Mouse (Mus musculus) large intestine, adult 2 months (tissue): ENCODE results near the gene 4930564D02Rik. TPM values are rescaled to one million over a fixed set of nuclear protein-coding genes. Genes with fewer than 3 reads are reported as not detected.

Source experiments
- DNase-seq: peaks from one replicate; pipeline ENCODE4 v3.0.0-alpha.2; 2012; ENCODE audit warnings: low read depth, low spot score
- WGBS: fragments of 180-500 bp; shearing (Covaris S2); methylation state at CpG from one replicate; pipeline ENCODE4 v1.1.7; 2018; 5-methylcytosine and 5-hydroxymethylcytosine counted together
- polyA plus RNA-seq: library from polyadenylated mRNA; depleted of rRNA; stranded (reverse); fragments of >200 nt; gene quantifications from 2 replicates; pipeline ENCODE4 v1.2.3, GENCODE M21; 2012; rRNA removed

4930564D02Rik gene
- polyA plus RNA-seq, 1 experiment = not detected

DNA sequence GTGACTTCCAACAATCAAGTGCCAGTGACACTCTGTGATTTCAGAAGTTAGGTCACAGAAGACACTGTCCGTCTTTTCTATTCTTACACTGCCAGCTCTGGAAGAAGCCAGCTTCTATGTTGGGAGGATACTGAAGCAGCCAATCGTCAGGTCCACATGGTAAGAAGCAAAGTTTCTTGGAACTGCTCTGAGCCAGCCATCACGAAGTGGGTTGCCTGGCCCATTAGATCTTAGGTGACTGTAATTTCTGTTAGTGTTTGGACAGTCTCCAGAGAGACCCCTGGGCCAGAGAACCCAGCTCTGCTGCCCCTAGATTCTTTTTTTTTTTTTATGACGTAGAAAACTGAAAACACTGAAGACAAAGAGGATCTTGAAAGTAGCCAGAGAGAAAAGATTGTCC is 30.9 kb downstream of the 4930564D02Rik start:
- no peak for DNase-seq
- WGBS = 77% methylated on average over 4 of the region's 4 CpGs

DNA sequence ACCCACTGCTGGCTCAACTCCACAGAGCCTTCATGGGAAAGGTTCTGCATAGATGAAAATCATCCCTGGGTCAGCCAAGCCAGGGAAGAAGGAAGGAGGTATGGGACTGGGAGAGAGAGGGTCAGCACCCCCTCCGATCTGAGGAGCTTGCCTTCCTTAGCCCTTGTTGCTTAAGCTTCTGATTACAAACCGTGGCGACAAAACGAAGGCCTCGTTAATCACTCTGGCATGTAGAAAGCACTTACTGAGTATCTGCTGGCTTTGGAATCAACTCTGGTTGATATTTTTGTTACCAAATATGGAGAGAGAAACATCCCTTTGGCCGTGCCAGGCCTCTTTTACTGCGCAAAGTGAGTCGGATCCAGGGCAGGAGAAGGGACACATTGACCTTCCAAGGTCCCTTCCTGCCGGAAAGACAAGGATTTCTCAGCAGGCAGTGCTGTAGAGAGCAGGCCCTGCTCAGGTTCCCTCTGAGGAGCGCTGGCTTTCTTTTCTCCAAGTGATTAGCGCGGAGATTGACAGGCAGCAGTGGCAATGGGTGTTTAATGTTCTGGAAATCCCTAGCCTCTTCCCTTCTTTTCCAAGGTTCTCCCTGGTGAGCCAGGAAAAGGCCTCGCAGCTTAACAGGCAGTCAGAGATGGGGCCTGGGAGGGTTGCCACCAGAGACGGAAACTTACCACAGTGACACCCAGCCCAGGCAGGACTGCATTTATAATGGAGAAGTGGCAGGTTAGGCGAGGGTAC is 33.1 kb downstream of the 4930564D02Rik start:
- no peak for DNase-seq
- WGBS = 54% methylated on average over 15 of the region's 15 CpGs

DNA sequence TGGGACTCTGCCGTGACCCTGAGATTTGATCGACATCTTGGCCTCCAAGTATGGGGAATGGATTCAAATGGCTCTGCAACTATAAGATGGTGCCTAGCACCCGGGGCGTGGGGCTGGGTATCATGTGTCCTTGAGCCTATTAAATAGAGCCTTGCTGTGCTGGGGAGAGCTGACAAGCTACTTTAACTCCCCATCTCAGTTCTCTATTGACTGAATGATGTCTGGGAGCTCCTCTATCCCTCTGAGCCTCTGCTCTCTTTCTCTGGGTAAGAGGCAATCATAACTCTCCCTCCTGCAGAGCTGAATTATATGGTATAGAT is 33.6 kb downstream of the 4930564D02Rik start:
- DNase-seq = no peak
- 73% methylated on average over 4 of the region's 4 CpGs for WGBS

DNA sequence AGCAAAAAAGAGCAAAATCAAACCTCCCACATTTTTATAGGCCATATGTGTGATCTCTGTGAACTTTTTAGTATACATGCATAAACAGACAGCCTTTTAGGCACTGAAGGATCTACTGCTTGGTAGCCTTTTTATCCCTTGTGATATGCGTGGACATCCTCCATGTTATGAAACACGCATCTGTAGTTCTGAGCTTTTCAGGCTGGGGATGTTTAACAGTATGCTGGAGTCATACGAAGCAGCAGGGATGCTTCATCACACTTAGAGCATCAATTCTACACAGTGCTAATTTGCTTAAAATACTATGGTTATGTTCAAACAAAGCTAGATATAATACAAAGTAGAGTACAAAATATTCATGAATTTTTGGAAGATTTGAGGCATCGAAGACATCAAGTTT is 39.2 kb downstream of the 4930564D02Rik start:
- WGBS = 80% methylated on average over 4 of the region's 4 CpGs
- DNase-seq = no peak

DNA sequence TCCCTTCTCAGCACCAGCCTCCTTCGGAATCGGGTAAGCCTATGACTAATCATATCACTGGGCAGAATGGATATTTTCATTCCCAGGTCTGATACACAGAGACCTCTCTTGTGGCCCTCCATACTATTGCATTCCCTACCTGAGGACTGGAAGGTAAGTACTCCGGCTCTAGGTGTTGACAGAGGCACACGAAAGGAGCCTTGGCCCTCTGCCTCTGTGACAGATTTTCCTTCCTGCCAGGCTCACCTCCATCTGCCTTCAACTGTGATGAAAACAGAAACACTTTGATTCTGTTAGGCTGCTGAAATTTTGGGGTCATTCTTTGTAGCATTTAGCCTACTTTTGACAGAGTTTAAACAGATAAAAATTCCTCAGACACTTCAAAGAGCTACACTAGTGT is 47.2 kb downstream of the 4930564D02Rik start:
- no peak for DNase-seq
- WGBS = 89% methylated on average over 4 of the region's 4 CpGs

DNA sequence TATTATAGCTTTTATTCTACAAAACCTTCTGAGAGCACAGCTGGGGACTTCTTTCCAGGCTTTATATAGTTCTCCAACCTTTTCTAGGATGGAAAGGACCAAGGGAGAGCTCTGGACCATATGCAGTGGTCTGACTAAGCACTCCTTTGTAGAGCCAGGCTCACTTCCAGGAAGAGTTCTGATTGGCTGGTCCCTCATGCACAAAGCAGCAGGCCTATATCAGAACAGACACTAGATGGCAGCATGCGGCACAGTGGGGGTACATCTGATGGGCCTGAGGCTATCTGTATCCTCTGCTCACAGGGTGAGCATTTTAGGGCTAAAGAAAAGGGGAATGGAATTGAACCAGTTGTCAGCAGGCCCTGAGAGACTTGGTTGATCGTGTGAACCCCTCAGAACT is 47.6 kb downstream of the 4930564D02Rik start:
- 21% methylated on average over 2 of the region's 2 CpGs for WGBS
- peak; percentile 13 for DNase-seq

DNA sequence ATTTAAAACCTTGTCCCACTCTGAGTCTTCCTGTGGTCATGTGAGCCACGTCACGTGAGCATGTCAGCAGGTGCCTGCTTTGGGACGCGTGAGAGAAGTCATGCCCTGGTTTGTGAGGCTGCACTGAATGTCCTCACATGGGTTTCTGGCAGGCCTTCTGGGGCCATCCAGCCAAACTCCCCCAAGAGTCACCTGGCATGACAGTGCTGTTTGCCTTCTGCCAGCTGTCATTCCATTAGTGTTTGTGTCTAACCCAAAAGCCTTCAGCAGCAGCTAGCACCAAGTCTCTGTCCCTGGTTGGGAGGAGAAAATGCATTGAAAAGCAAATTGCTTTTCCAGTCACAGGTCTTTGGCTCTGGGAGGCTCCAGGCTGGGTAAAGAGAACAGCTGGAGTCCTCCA is 50.0 kb downstream of the 4930564D02Rik start:
- no peak for DNase-seq
- WGBS = 91% methylated on average over 4 of the region's 4 CpGs

DNA sequence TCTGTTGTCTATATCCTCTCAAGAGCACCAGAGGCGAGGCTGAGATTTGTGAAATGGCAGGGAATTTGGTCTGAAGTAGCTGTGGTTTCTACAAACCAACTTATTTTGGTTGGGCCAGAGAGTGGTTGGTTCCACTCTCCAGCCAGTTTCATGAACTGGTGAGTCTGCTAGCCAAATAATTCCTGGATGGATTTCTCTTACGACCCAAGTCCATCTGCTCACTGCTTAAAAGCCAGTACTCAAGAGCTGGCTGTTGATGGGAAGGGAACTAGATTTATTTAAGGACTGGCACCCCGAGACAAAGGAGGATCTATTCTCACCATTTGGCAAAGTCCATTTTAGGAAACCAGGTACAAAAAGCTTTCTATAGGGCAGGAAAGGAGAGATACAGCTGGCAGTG is 57.1 kb downstream of the 4930564D02Rik start:
- WGBS = 71% methylated on average over 3 of the region's 3 CpGs
- no peak for DNase-seq

DNA sequence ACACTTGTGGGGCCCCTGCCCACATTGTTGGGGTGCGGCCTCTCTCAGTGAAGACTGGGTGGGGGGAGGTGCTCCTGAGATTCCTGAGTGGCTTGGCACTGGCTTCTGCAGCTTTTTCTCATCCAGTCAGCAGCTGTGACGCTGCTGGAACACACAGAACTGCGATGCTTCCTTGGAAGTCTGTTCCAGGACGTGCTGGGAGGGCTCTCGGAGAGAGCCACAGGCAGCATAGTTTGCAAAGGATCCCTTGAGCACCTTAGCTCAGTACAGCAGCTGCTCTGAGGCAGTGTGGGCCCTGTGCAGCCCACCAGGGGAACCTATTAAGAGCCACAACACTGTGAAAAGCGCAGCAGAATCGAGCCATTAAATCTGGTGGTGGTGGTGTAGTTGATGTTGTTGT is 61.2 kb downstream of the 4930564D02Rik start:
- 55% methylated on average over 7 of the region's 7 CpGs for WGBS
- DNase-seq = no peak

Other genes with a start within 250 kb of the 4930564D02Rik start
- gene Mov10, start 248.3 kb upstream of the 4930564D02Rik start, polyA plus RNA-seq = 20.0 and 44.6 TPM in 2 replicates
- gene St7l, start 202.8 kb upstream of the 4930564D02Rik start, polyA plus RNA-seq = 5.6 and 7.3 TPM in 2 replicates
- 47.8 and 53.7 TPM in 2 replicates for gene Capza1, start 202.3 kb upstream of the 4930564D02Rik start, polyA plus RNA-seq
- gene Wnt2b, start 104.9 kb upstream of the 4930564D02Rik start, polyA plus RNA-seq = 4.0 and 7.4 TPM in 2 replicates
- gene Cttnbp2nl, start 13.7 kb upstream of the 4930564D02Rik start, polyA plus RNA-seq = 4.2 and 4.7 TPM in 2 replicates